Mouse (Mus musculus) lung, postnatal 10 days (tissue): Measurements from ENCODE around the gene Hist1h4k.

Experiments used
- DNase-seq: peaks from one replicate; pipeline ENCODE4 v3.0.0; 2021

The Hist1h4k gene

GRCm38 (mm10) chr13:21717397-21718357, 32.6 kb downstream of the Hist1h4k start, which contains the start of gene Hist1h3h:
Gene Hist1h3h, plus strand, starts transcription at chr13:21717659.
- DNase-seq = peak; percentile 88

- DNase-seq = peak; percentile 16
Observed at GRCm38 (mm10) chr13:21716540-21717391, 33.5 kb downstream of the Hist1h4k start.

- DNase-seq = peak; percentile 88
Observed at GRCm38 (mm10) chr13:21715864-21716539, 34.3 kb downstream of the Hist1h4k start, which contains the start of the genes Hist1h2bl and Hist1h2ai. Gene Hist1h2bl, minus strand, starts transcription at chr13:21716143. Gene Hist1h2ai, plus strand, starts transcription at chr13:21716422.

GRCm38 (mm10) chr13:21715131-21715863, 35.0 kb downstream of the Hist1h4k start:
- no peak for DNase-seq

GRCm38 (mm10) chr13:21714725-21715124, 35.6 kb downstream of the Hist1h4k start:
- peak; percentile 76 for DNase-seq

- no peak for DNase-seq
Observed at GRCm38 (mm10) chr13:21711698-21712097, 38.6 kb downstream of the Hist1h4k start.

GRCm38 (mm10) chr13:21710821-21711525, 39.3 kb downstream of the Hist1h4k start:
- DNase-seq = peak; percentile 80

- peak; percentile 93 for DNase-seq
Observed at GRCm38 (mm10) chr13:21710031-21710711, 40.1 kb downstream of the Hist1h4k start.

GRCm38 (mm10) chr13:21706669-21707068, 43.6 kb downstream of the Hist1h4k start:
- no peak for DNase-seq
